Mouse (Mus musculus): Measurements from ENCODE around the gene Nqo2. TPM values are rescaled to one million over a fixed set of nuclear protein-coding genes. Genes with fewer than 3 reads are reported as not detected.

The Nqo2 gene
- total and polyA plus RNA-seq, 3 experiments, result 4.3 to 11.2 (median 10.7) TPM

GRCm38 (mm10) chr13:34002058-34003006 lies 37.8 kb downstream of the Nqo2 start, which contains the start of the genes Ripk1 and Serpinb6a:
Gene Ripk1, plus strand, starts transcription at chr13:34002363.
Gene Serpinb6a, minus strand, starts transcription at chr13:34002794.
- H3K36me3 ChIP-seq (replicated peaks in 1 of 2; ENCODE audit: control insufficient read depth in 1 of 2, insufficient read depth in 1 of 2, low read length in 1 of 2), result peaks cover 0 to 10% of the 10 kb centered on the region in 2 experiments
- H3K9ac ChIP-seq (ENCODE audit: insufficient read depth, low read depth), result peak within 1 kb of the TSS; percentile 91
- in situ Hi-C loops (cut with MboI; ENCODE audit: low pct_ligation_motif_present, low pct_unique_long_range_greater_than_20kb, low sequenced_read_pairs) (loop anchor here (5.0 kb wide), 1 partner anchor 40 kb away; the partner anchor contains the start of gene Nqo2), dilution Hi-C loops (cut with MboI; ENCODE audit: extremely low pct_ligation_motif_present, extremely low pct_unique_long_range_greater_than_20kb, low sequenced_read_pairs) (no loop called here)
- no peaks in the 10 kb centered on the region for H3K9me3 ChIP-seq (replicated peaks; ENCODE audit: low read length)
- peak within 1 kb of the TSS; percentile 87 to 99 (median 97) for H3K4me3 ChIP-seq (replicated peaks in 1 of 3; ENCODE audit: low read depth in 2 of 3, low read length in 2 of 3, poor library complexity in 1 of 3)
- peak; percentile 91 for DNase-seq (ENCODE audit: extremely low read depth)
- peaks cover 7% of the 10 kb centered on the region; the same call in 1 of the 2 replicates for H3K79me2 ChIP-seq (replicated peaks; ENCODE audit: control insufficient read depth, extremely low read depth, insufficient read depth, poor library complexity, severe bottlenecking)
- peaks cover 0 to 27% of the 10 kb centered on the region in 2 experiments; a peak in 2 of 4 replicates for H3K4me1 ChIP-seq (ENCODE audit: control insufficient read depth in 1 of 2, insufficient read depth in 2 of 2)
- peak within 1 kb of the TSS; percentile 94 for H3K4me2 ChIP-seq (ENCODE audit: insufficient read depth, low read depth, poor library complexity, severe bottlenecking)
- peak within 1 kb of the TSS; percentile 78 for H3K27ac ChIP-seq (ENCODE audit: insufficient read depth, low read depth)
- no peaks in the 10 kb centered on the region for H3K27me3 ChIP-seq (replicated peaks)
- TF ChIP-seq BHLHE40 (IDR thresholded peaks at IDR 0.05; ENCODE audit: low read depth, low read length) (peak; percentile 88), ELF1 (IDR thresholded peaks at IDR 0.05; ENCODE audit: low read depth, low read length) (peak; percentile 99), TCF12 (IDR thresholded peaks at IDR 0.05; ENCODE audit: low read depth, low read length) (peak; percentile 35), KAT2A (IDR thresholded peaks at IDR 0.05; ENCODE audit: insufficient replicate concordance, low read length) (peak; percentile 45; the same call in 1 of the 2 replicates), USF1 (IDR thresholded peaks at IDR 0.05; ENCODE audit: low read depth, low read length) (no peak), EP300 (IDR thresholded peaks at IDR 0.05; ENCODE audit: low read length) (no peak), RCOR1 (conservative IDR thresholded peaks at IDR 0.05; ENCODE audit: low read depth, low read length) (0 out of 2 replicates have a peak, but pooled peaks have one; percentile 57), GABPA (IDR thresholded peaks at IDR 0.05; ENCODE audit: insufficient replicate concordance, low read depth, low read length) (no peak), UBTF (IDR thresholded peaks at IDR 0.05; ENCODE audit: low read depth, low read length) (peak; percentile 79; the same call in 1 of the 2 replicates), MAX (IDR thresholded peaks at IDR 0.05; ENCODE audit: low read length) (peak; percentile 73; the same call in 1 of the 2 replicates), CHD1 (IDR thresholded peaks at IDR 0.05; ENCODE audit: low read depth, low read length) (no peak), CHD2 (IDR thresholded peaks at IDR 0.05; ENCODE audit: low read length) (0 out of 2 replicates have a peak, but pooled peaks have one; percentile 28), MXI1 (IDR thresholded peaks at IDR 0.05; ENCODE audit: low read depth, low read length) (peak; percentile 89), ZC3H11A (IDR thresholded peaks at IDR 0.05; ENCODE audit: low read depth, low read length) (no peak), HCFC1 (IDR thresholded peaks at IDR 0.05; ENCODE audit: low read depth, low read length) (peak; percentile 80), JUND (conservative IDR thresholded peaks at IDR 0.05; ENCODE audit: low read depth, low read length) (no peak), PAX5 (IDR thresholded peaks at IDR 0.05; ENCODE audit: low read length) (no peak), ETS1 (conservative IDR thresholded peaks at IDR 0.05; ENCODE audit: low read depth, low read length) (no peak), ZKSCAN1 (IDR thresholded peaks at IDR 0.05; ENCODE audit: borderline replicate concordance, low read depth, low read length) (no peak), ZMIZ1 (IDR thresholded peaks at IDR 0.05; ENCODE audit: low read depth, low read length) (peak; percentile 63; the same call in 1 of the 2 replicates), RAD21 (IDR thresholded peaks at IDR 0.05; ENCODE audit: low read depth, low read length) (no peak), TBP (conservative IDR thresholded peaks at IDR 0.05; ENCODE audit: low read depth, low read length) (peak; percentile 60; the same call in 1 of the 2 replicates), MAZ (IDR thresholded peaks at IDR 0.05; ENCODE audit: low read depth, low read length) (peak; percentile 77), JUN (IDR thresholded peaks at IDR 0.05; ENCODE audit: insufficient read depth, low read depth, low read length) (no peak), SIN3A (IDR thresholded peaks at IDR 0.05; ENCODE audit: low read length) (peak; percentile 98), CTCF (conservative IDR thresholded peaks at IDR 0.05 in 1 of 2, IDR thresholded peaks at IDR 0.05 in 1 of 2; ENCODE audit: low read depth in 2 of 2, low read length in 2 of 2) (peak in 1 of 2 experiments; percentile 52; a peak in 2 of 4 replicates), MYC (IDR thresholded peaks at IDR 0.05; ENCODE audit: low read depth, low read length) (0 out of 2 replicates have a peak, but pooled peaks have one; percentile 59), MAFK (IDR thresholded peaks at IDR 0.05; ENCODE audit: insufficient replicate concordance, low read length) (no peak), ZNF384 (IDR thresholded peaks at IDR 0.05; ENCODE audit: low read depth, low read length) (peak; percentile 24; the same call in 1 of the 2 replicates), NELFE (IDR thresholded peaks at IDR 0.05; ENCODE audit: low read depth, low read length) (peak; percentile 81), NRF1 (IDR thresholded peaks at IDR 0.05; ENCODE audit: low read depth, low read length) (peak; percentile 64), MEF2A (IDR thresholded peaks at IDR 0.05; ENCODE audit: borderline replicate concordance, low read depth, low read length) (no peak), SMC3 (IDR thresholded peaks at IDR 0.05; ENCODE audit: low read depth, low read length) (no peak), USF2 (conservative IDR thresholded peaks at IDR 0.05; ENCODE audit: low read depth, low read length) (no peak), POLR2AphosphoS2 (IDR thresholded peaks at IDR 0.05; ENCODE audit: low read depth, low read length) (peak; percentile 74; the same call in 1 of the 2 replicates), IRF4 (IDR thresholded peaks at IDR 0.05; ENCODE audit: low read depth, low read length) (peak; percentile 32; the same call in 1 of the 2 replicates)
